ENCODE assay signal across 19 mouse cellular contexts in the genomic region with DNA sequence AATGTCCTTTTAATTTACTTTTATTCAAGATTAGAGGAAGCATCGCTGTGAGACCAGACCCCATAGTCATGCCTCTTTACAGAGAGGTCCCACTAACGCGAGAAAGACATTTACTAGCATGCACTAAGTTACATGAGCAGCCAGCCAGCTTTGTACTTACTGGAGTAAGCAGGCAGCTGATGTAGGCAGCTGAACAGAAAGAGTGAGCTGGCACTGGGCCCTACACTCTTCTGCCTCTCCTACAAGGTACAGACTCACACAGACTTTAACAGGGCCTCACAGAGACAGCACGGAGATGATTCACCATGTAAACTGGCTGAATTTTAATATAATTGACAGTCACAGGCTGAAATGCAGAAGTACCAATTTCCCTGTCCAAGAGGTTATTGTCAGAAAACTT. TPM values are rescaled to one million over a fixed set of nuclear protein-coding genes. Genes with fewer than 3 reads are reported as not detected.
A peak's percentile ranks its signal among the peaks of the same experiment; 100 is the strongest.
DNase-seq lines count a peak whose midpoint lies in the region; ATAC-seq and TF ChIP-seq lines count a peak whose summit lies in the region.
"Had no signal": no experiment of that assay in that cellular context is flagged by ENCODE, and none has a peak within 500 bp of the region (broad histone marks: within the 10 kb centered on the region; RNA-seq: fewer than 3 reads in every experiment).

No protein-coding gene starts in this region.

- TF ChIP-seq CTCF in brain, embryonic 14.5 days (IDR thresholded peaks at IDR 0.05; ENCODE audit: borderline replicate concordance, extremely low read depth, insufficient read depth, insufficient read length) = no peak

- DNase-seq in frontal cortex, postnatal 10 days (ENCODE audit: low spot score in 2 of 2) = no peak
- DNase-seq in brain, adult 2 months (ENCODE audit: low read depth, low spot score) = peak; percentile 50
- peak; percentile 41 for DNase-seq in brain, embryonic 14.5 days (ENCODE audit: low read depth)
- DNase-seq in adrenal gland, adult 18-20 months (ENCODE audit: low spot score in 2 of 2) = no peak
- DNase-seq: adrenal gland, adult 8-10 months; adrenal gland, postnatal 14 days; adrenal gland, postnatal 36 days; cerebellum, adult 18-20 months; cerebellum, adult 8-10 months; cerebellum, adult 9-11 months; cerebellum, postnatal 14 days; cerebellum, postnatal 36 days; embryo, embryonic 11 days had no signal

- 0 out of 2 replicates have a peak, but pooled peaks have one; percentile 30 for ATAC-seq in frontal cortex, adult (ENCODE audit: low TSS enrichment)
- ATAC-seq: forebrain, embryonic 16.5 days had no signal

- no peak for TF ChIP-seq POLR2A in brain, embryonic 14.5 days (IDR thresholded peaks at IDR 0.05; ENCODE audit: borderline replicate concordance, extremely low read depth, insufficient read depth, insufficient read length, poor library complexity, severe bottlenecking)

RNA-seq across cellular contexts. Expression of gene Nxph1, which starts 11.6 kb away (rescaled TPM):
- 32.0 and 42.6 TPM in 2 replicates for polyA plus RNA-seq in brain, embryonic 14.5 days (2012; rRNA removed)
- total RNA-seq in adrenal gland, adult 18-20 months (2021) = under 1 TPM; 0.16 to 0.60 TPM
- total RNA-seq: ES-E14, MEL had no signal
- polyA plus RNA-seq: C2C12; erythroblast, embryonic 14.5 days had no signal

Comparison
In these comparisons a context has a peak if more than half of its experiments do, and no peak if none do; other contexts are left out.
1. DNase-seq: peak in brain, adult 2 months (single experiment) and brain, embryonic 14.5 days (single experiment); none in frontal cortex, postnatal 10 days (0 of 2) and adrenal gland, adult 18-20 months (0 of 2).